Mouse (Mus musculus) liver, adult (tissue): Measurements from ENCODE around the gene Tmem25.

ENCODE experiments used
- GATA4 ChIP-seq: IDR thresholded peaks from 2 replicates; pipeline ENCODE4 v1.6.1; 2014; ENCODE audit warnings: mild to moderate bottlenecking, low read length; ENCODE audit not compliant: insufficient replicate concordance

Tmem25 gene

GRCm38 (mm10) chr9:44799102-44799957, at the start of gene Tmem25:
Gene Tmem25 (minus strand): TSS chr9:44799307.
- TF ChIP-seq GATA4, result no peak

DNA sequence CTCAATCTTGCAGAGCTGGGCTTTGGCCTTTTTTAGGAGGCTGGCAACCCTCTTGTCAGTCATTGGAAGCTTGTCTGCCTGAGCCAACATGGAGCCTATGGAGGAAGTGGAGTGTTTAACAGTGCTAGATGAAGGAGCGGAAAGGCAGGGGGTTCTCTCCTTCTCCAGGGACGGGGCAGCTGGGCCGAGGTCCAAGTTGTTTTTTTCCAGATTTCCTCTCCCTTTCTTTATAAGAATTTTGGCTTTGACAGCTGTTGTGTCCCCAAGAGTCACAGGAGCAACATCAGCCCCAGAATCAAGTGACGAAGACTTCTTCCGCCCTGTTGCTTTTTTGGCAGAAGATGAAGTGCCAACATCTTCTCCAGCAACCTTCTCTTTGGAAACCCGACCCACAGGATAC, 48.3 kb upstream of the Tmem25 start:
- no peak for TF ChIP-seq GATA4

GRCm38 (mm10) chr9:44841241-44841640, 42.1 kb upstream of the Tmem25 start:
- no peak for TF ChIP-seq GATA4

GRCm38 (mm10) chr9:44836439-44836838, 37.3 kb upstream of the Tmem25 start:
- no peak for TF ChIP-seq GATA4

DNA sequence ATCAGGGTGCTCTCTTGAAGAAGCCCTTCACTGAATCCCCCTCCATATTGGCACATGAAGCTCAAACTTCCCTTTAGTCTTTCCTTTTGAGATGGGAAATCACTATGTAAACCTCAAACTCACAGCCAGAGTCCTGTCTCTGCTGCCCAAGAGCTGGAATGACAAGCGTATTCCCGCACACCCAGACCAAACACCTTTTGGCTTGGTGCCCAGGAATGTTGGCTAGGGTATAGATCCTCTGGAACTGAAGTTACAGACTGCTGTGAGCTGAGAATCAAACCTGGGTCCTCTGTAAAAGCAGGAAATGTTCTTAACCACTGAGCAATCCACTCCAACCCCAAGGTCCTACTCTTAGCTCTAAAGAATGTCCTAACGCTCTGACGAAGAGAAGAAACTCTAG, 33.2 kb upstream of the Tmem25 start:
- TF ChIP-seq GATA4, result no peak

GRCm38 (mm10) chr9:44830506-44830905, 31.4 kb upstream of the Tmem25 start:
- TF ChIP-seq GATA4, result no peak

- TF ChIP-seq GATA4, result no peak
Measured at GRCm38 (mm10) chr9:44828944-44829343, 29.8 kb upstream of the Tmem25 start.

- no peak for TF ChIP-seq GATA4
Measured at GRCm38 (mm10) chr9:44826660-44827059, 27.6 kb upstream of the Tmem25 start.

DNA sequence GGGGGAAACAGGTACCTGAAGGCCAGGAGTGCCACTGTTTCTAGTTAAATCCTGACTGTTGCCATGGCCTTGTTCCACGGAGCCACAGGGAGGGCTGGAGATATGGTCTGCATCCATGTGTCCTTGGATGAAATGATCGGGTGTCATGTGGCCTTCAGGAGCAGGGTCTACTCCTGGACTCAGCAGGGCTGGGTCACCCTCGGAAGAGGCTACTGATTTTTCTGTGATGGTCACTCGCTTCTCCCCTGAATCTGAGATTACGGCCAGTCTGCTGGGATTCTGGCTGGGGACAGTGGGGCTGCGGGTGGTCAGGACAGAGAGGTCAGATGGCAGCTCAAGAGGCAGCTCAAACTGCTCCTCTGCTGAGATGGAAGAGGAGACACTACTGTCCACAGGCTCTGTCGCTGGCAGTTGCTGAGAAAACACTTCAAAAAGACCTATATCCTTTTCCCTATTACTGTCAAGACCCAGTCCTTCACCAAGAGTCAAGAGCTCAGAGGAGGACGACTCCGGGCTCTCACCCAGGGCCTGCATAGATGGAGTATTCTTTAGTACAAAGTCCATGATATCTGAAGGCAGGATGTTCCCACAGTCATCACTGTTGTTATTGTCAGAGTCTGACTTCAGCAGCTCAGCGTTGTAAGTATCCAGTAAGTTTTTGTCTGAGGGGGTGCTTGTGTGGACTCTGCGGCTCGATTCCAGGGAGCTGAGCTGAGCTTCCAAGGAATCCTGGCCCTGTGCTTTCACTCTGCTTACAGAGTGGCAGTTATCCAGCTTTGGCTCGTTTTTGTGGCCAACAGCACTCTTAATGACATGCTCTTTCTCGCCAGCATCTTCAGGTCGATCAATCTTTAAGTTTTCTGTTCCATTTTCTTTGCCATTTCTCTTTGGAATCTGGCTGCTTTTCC, 21.1 kb upstream of the Tmem25 start:
- no peak for TF ChIP-seq GATA4

- no peak for TF ChIP-seq GATA4
Measured at GRCm38 (mm10) chr9:44817522-44817921, 18.4 kb upstream of the Tmem25 start.

DNA sequence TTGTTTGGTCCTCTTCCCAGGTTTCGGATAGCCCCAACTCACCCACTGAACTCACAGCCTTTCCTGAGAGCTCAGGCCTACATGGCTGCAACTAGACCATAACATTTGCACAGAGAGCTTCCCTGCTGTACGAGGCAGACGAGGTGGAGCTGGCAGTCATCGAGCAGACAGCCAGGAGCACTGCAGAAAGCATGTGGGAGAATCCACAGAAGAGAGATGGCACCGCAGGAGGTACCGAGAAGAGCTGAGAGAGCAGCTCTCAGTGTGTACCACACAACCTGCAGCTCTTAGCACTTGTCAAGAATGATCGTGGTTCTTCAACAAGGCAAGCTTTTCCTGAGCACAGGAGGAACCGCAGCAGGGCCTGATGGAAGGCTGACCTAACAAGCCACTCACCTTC, 15.1 kb upstream of the Tmem25 start:
- TF ChIP-seq GATA4, result no peak

DNA sequence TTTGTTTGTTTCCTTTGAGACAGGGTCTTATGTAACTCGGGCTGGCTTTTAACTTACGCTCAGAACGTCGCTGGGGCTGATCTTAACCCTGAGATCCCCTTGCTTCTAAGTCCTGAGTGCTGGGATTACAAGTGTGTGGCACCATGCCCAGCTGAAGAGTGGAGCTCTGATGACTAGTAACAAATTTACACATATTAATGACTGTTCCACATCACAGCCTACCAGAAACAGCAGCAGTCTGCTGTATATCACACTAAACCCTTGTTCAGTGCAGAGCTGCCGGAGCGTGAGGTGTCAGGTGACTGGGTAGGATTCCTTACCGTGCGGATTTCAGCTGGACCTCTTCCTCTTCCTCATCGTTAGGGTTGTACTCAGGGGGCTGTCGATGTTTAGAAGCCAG, 11.2 kb upstream of the Tmem25 start:
- no peak for TF ChIP-seq GATA4

DNA sequence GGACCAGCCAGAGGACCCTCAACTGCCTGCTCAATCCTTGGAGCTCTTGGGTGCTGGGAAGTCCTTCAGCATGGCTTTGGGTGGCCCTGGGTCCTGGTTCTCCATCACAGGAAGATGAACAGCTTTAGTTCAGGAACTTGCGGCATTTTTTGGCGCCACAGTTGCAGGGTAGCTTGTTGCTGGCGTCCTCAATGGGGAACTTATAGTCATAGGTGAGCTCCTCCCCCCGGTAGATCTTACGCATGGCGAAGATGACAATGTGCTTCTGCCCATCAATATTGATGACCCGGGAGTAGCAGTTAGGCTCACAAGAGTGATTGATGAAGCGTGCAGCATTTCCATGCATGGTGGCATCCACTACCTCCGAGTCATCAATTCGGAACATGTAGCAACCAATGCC, 8.7 kb upstream of the Tmem25 start:
- no peak for TF ChIP-seq GATA4

- no peak for TF ChIP-seq GATA4
Measured at GRCm38 (mm10) chr9:44807141-44807540, 8.0 kb upstream of the Tmem25 start.

DNA sequence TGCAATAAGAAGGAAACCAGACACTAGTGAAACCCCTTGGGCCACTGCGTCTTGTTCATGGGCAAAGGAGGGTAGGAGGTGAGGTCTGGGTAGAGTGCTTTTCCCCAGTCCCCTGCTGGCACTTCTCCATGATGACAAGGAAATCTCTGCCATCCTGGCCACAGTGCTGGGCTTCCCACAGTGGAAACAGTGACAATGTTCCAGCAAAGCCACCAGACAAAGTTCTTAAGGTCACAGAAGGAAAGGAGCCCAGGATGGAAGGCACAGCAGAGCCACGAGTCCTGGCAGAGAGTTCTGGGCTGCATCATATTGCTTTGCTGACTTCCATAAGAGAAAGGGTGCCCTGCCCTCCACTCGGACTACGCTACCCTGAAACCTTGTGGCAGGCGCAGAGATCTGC, 6.4 kb upstream of the Tmem25 start:
- TF ChIP-seq GATA4, result no peak

DNA sequence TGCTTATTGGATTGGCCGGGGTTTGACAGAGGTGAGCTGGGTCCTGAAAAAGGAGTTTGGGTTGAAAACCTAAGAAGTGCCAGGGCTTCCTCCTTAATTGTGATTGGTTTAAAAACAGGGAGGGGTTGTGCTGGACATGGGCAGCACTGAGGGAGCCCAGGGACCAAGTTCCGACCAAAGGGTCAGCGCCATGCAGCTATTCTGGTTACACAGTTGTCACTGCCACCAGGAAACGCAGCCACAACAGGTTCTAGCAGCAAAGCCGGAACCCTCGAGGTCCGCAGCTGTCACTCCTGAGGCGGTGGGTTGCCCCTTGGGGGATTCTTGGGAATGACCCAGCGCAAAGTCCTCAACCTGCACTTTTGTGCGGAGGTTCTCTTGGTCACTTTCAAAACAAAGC, 5.6 kb upstream of the Tmem25 start:
- TF ChIP-seq GATA4, result no peak

- TF ChIP-seq GATA4, result no peak
Measured at GRCm38 (mm10) chr9:44802808-44803450, 3.8 kb upstream of the Tmem25 start, which contains the start of gene Ttc36. Gene Ttc36 (minus strand): TSS chr9:44803072.
